In the genomic region with DNA sequence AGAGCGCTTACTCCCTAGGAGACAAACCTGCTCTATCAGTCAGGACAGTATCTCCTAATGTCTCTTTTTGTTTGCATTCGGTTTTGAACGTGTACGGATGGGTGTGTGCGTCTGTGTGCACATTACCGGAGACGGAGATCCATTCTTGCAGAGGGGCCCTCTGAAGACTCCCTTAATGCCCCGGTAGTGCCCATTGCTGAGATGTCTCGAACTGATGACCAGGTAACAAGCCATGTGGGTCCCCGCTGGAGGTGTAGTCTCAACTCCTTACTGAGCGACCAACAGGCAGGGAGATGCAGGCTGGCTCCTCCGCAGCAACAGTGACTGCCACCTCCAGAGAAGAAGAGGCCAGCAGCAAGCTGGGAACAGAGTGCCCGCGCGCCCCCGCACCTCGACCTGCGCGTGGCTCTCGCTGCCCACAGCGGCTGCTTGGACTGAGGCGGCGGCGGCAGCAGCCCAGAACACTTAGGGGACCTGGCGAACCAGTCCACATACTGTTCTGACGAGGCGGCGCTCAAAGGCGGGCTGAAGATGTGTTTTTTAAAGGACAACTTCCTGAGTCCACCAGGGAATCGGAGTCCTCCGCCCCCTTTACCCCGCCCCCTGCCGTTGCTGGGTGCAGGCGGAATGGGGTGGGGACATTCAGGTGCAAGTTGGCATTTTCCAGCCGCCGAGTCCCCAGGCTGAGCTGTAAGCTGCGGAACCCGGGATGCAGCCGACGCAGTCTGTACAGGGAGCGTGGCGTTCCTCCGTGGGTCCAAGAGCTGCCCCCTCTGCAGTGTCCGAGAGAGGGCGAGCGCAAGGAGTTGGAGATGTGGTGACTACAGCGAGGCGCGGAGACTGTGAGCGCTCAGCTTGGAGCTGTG, we compare ENCODE assay signal across 9 mouse cellular contexts. TPM values are rescaled to one million over a fixed set of nuclear protein-coding genes. Genes with fewer than 3 reads are reported as not detected.
DNase-seq lines count a peak whose midpoint lies in the region; ATAC-seq and TF ChIP-seq lines count a peak whose summit lies in the region.
"Had no signal": no experiment of that assay in that cellular context is flagged by ENCODE, and none has a peak within 500 bp of the region (broad histone marks: within the 10 kb centered on the region; RNA-seq: fewer than 3 reads in every experiment).

A gene (minus strand): TSS at position 612 of the 866 bp plus-strand sequence.

- under 1% methylated on average over 40 of the region's 50 CpGs for WGBS in embryonic facial prominence, embryonic 14.5 days
- WGBS in lung, adult 2 months, result 1% methylated on average over 50 of the region's 50 CpGs

- H3K27me3 ChIP-seq in embryonic facial prominence, embryonic 14.5 days (replicated peaks; ENCODE audit: control insufficient read depth, insufficient read depth, low read length), result peaks cover 7% of the 10 kb centered on the region; the same call in 1 of the 2 replicates

- no peaks in the 10 kb centered on the region for H3K9me3 ChIP-seq in embryonic facial prominence, embryonic 14.5 days (ENCODE audit: control insufficient read depth, low read length)

- peak; percentile 90 for ATAC-seq in embryonic facial prominence, embryonic 14.5 days (ENCODE audit: low read depth)

- no peak for TF ChIP-seq POLR2A in lung, adult 2 months (IDR thresholded peaks at IDR 0.05; ENCODE audit: borderline replicate concordance, extremely low read depth, low read depth, low read length)

- H3K9ac ChIP-seq in embryonic facial prominence, embryonic 14.5 days (ENCODE audit: low read depth, low read length), result peak within 1 kb of the TSS; percentile 67

- peak within 1 kb of the TSS; percentile 96 for H3K4me2 ChIP-seq in embryonic facial prominence, embryonic 14.5 days (ENCODE audit: low read depth, low read length)

- intact Hi-C loops in heart, postnatal 14 days (cut with DNase I), result loop anchor here (10.0 kb wide), 1 partner anchor 650 kb away; no protein-coding TSS in a partner anchor

- peak within 1 kb of the TSS; percentile 58 for H3K4me3 ChIP-seq in embryonic facial prominence, embryonic 14.5 days (ENCODE audit: low read depth, low read length)
- H3K4me3 ChIP-seq in lung, adult 2 months (replicated peaks; ENCODE audit: extremely low read depth, low read depth, low read length), result peak within 1 kb of the TSS; percentile 35

- no peak within 1 kb of the TSS for H3K27ac ChIP-seq in embryonic facial prominence, embryonic 14.5 days (replicated peaks; ENCODE audit: low read depth, low read length)
- H3K27ac ChIP-seq: macrophage had no signal

- H3K36me3 ChIP-seq in embryonic facial prominence, embryonic 14.5 days (ENCODE audit: control insufficient read depth, insufficient read depth, low read length), result no peaks in the 10 kb centered on the region

- no peak for TF ChIP-seq CTCF in lung, adult 2 months (IDR thresholded peaks at IDR 0.05; ENCODE audit: insufficient read depth, low read length)

- DNase-seq in cerebellum, postnatal 10 days, result peak; percentile 67 to 71
- DNase-seq in cerebellum, adult 11-12 months, result no peak
- peak; percentile 57 for DNase-seq in embryonic facial prominence, embryonic 14.5 days (ENCODE audit: low spot score)
- DNase-seq in heart, postnatal 14 days, result peak; percentile 4 to 25
- peak; percentile 6 to 16 for DNase-seq in layer of hippocampus, adult 8-10 months (ENCODE audit: low spot score in 2 of 2)
- DNase-seq in lung, adult 2 months, result peak; percentile 21
- peak; percentile 45 for DNase-seq in ovary, postnatal 36 days (ENCODE audit: low spot score)
- DNase-seq in thymus, postnatal 14 days, result no peak

- H3K4me1 ChIP-seq in embryonic facial prominence, embryonic 14.5 days (ENCODE audit: control insufficient read depth, insufficient read depth, low read length), result peaks cover 2% of the 10 kb centered on the region; the same call in 1 of the 2 replicates
- no peaks in the 10 kb centered on the region for H3K4me1 ChIP-seq in lung, adult 2 months (ENCODE audit: control insufficient read depth, insufficient read depth, low read length)

RNA-seq across cellular contexts. Expression of the gene that starts here (rescaled TPM):
- 0.36 and 0.73 TPM in 2 replicates for polyA plus RNA-seq in embryonic facial prominence, embryonic 14.5 days (2014; fragmentation: Nextera tagmentation; extraction: Ambion mirVana)
- under 1 TPM; 0.10 to 0.15 TPM for total RNA-seq in heart, postnatal 14 days (2021)
- 1 to 10 TPM; 1.0 to 1.9 (median 1.7) TPM for total RNA-seq in layer of hippocampus, adult 8-10 months (2022)
- not detected in 2 replicates for polyA plus RNA-seq in lung, adult 2 months (2012; rRNA removed)
- polyA plus RNA-seq: macrophage had no signal

Comparison
In these comparisons a context has a peak if more than half of its experiments do, and no peak if none do; other contexts are left out.
1. DNase-seq: peak in cerebellum, postnatal 10 days (2 of 2), layer of hippocampus, adult 8-10 months (2 of 2) and ovary, postnatal 36 days (single experiment); none in cerebellum, adult 11-12 months (single experiment) and thymus, postnatal 14 days (single experiment).
2. Peak in DNase-seq, ATAC-seq, H3K4me3 ChIP-seq, H3K9ac ChIP-seq and H3K4me2 ChIP-seq in embryonic facial prominence, embryonic 14.5 days; RNA of the gene not detected or under 1 TPM.
3. Peak in DNase-seq in heart, postnatal 14 days; RNA of the gene not detected or under 1 TPM.
4. Peak in DNase-seq and H3K4me3 ChIP-seq in lung, adult 2 months; RNA of the gene not detected or under 1 TPM.